Mouse (Mus musculus): ENCODE results near the gene Scpep1.
A peak's percentile ranks its signal among the peaks of the same experiment; 100 is the strongest.

GRCm38 (mm10) chr11:88998974-88999722, 43.9 kb upstream of the Scpep1 start, which contains the start of gene Trim25:
- TF ChIP-seq POLR2A (IDR thresholded peaks at IDR 0.05; ENCODE audit: insufficient read depth, low read depth, low read length), result peak; percentile 98
- TF ChIP-seq CTCF (IDR thresholded peaks at IDR 0.05), result peak; percentile 40
